Mouse (Mus musculus): Measurements from ENCODE around the gene Rps15.

DNA sequence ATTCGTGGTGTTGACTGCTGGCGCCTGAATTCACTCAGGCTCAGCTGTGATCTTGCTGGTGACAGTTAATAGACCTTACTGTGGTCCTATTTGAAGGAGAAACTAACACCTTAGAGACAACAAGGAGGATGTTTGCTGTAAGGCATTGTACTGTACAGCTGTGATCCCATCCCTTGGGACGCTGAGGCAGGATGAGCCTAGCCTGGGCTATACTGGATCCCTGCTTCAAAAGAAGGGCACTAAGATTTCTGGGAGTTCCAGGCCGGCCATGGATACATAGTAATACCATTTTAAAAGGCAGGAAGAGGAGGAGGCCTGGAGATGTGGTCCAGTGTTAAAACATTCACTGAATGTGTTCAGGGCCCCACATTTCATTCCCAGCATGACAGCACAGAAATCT lies 41.7 kb upstream of the Rps15 start:
- no peak for TF ChIP-seq EP300 (optimal IDR thresholded peaks at IDR 0.05)
- no peak for TF ChIP-seq CTCF (IDR thresholded peaks at IDR 0.05; ENCODE audit: low read depth)
